Mouse (Mus musculus): ENCODE measurements around the gene Etfbkmt. TPM values are rescaled to one million over a fixed set of nuclear protein-coding genes. Genes with fewer than 3 reads are reported as not detected.

Gene Etfbkmt
- total RNA-seq (2023): 10 to 100 TPM; 20.6 to 24.8 TPM

GRCm38 (mm10) chr6:149139471-149139870, at the start of gene Etfbkmt:
TSS of gene Etfbkmt (plus strand) at chr6:149139849.

GRCm38 (mm10) chr6:149101076-149101942, 38.3 kb upstream of the Etfbkmt start, which contains the start of gene Dennd5b:
TSS of gene Dennd5b (minus strand) at chr6:149101680.

GRCm38 (mm10) chr6:149129870-149130269, 9.8 kb upstream of the Etfbkmt start, which contains the start of gene Gm10203:
TSS of gene Gm10203 (plus strand) at chr6:149130170.

GRCm38 (mm10) chr6:149188041-149188924, 48.6 kb downstream of the Etfbkmt start, which contains the start of gene Amn1:
TSS of gene Amn1 (minus strand) at chr6:149188712.

Other genes with a start within 250 kb of the Etfbkmt start
- gene Caprin2, start 243.6 kb upstream of the Etfbkmt start, total RNA-seq (2023): 10 to 100 TPM; 12.4 to 15.8 TPM
- 10 to 100 TPM; 52.1 to 53.3 TPM for gene Sinhcaf, start 193.4 kb upstream of the Etfbkmt start, total RNA-seq (2023)
- under 1 TPM; 0.12 to 0.44 TPM for gene Dennd5b, start 38.2 kb upstream of the Etfbkmt start, total RNA-seq (2023)
- gene Gm10203, start 9.7 kb upstream of the Etfbkmt start, total RNA-seq (2023): not detected
- 10 to 100 TPM; 30.9 to 40.5 TPM for gene Amn1, start 48.9 kb downstream of the Etfbkmt start, total RNA-seq (2023)
- 100 to 1,000 TPM; 243 to 259 TPM for gene Resf1, start 169.6 kb downstream of the Etfbkmt start, total RNA-seq (2023)

Data from T-cell, adult 66 days (primary cell).